Mouse (Mus musculus) brain, embryonic 14.5 days (tissue): Measurements from ENCODE around the gene Ddr1.

Source experiments
- CTCF ChIP-seq: fragments of 200-500 bp; IDR thresholded peaks from 2 replicates; pipeline ENCODE4 v1.5.1; 2012; ENCODE audit warnings: inconsistent platforms, mild to moderate bottlenecking, moderate library complexity, borderline replicate concordance; ENCODE audit not compliant: insufficient read depth, insufficient read length; ENCODE audit errors: extremely low read depth
- POLR2A ChIP-seq: fragments of 200-500 bp; IDR thresholded peaks from 2 replicates; pipeline ENCODE4 v1.6.1; 2012; ENCODE audit warnings: mild to moderate bottlenecking, inconsistent platforms, borderline replicate concordance; ENCODE audit not compliant: poor library complexity, insufficient read depth, insufficient read length, severe bottlenecking; ENCODE audit errors: extremely low read depth

DNA sequence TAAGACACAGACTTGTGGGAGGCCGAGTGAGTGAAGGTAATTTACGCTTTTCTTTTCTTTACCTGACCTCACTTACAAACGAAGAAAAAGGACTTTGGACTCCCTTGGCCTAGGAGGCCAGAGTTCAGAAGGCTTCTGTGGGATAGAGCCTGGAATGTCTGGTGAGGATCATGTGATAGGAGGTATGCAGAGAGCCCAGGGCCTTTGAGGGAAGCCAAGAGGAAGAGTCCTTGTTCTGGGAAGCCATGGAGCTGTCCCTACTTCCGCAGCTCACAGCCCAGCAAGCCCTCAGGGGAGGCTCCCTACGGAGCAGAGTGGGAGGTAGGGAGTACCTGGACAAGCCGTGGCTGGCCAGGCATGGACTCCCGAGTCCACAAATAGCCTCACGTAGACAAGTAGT lies 17.3 kb upstream of the Ddr1 start:
- TF ChIP-seq CTCF (no peak), POLR2A (no peak)
